Mouse (Mus musculus): Measurements from ENCODE around the gene Rftn2.

Gene Rftn2

GRCm38 (mm10) chr1:55226011-55226857 is at the start of gene Rftn2:
Gene Rftn2, minus strand, starts transcription at chr1:55226782.
- DNase-seq (ENCODE audit: extremely low read depth, low read depth) = no peak

- no peak for DNase-seq (ENCODE audit: extremely low read depth, low read depth)
Observed at GRCm38 (mm10) chr1:55265447-55265846, 38.9 kb upstream of the Rftn2 start.

- peak; percentile 89 for DNase-seq (ENCODE audit: extremely low read depth, low read depth)
Observed at GRCm38 (mm10) chr1:55264385-55264784, 37.8 kb upstream of the Rftn2 start.

- no peak for DNase-seq (ENCODE audit: extremely low read depth, low read depth)
Observed at GRCm38 (mm10) chr1:55246374-55246773, 19.8 kb upstream of the Rftn2 start.

- DNase-seq (ENCODE audit: extremely low read depth, low read depth) = peak; percentile 78
Observed at GRCm38 (mm10) chr1:55239237-55239636, 12.7 kb upstream of the Rftn2 start.

GRCm38 (mm10) chr1:55238496-55238895 is 11.9 kb upstream of the Rftn2 start:
- no peak for DNase-seq (ENCODE audit: extremely low read depth, low read depth)

- DNase-seq (ENCODE audit: extremely low read depth, low read depth) = no peak
Observed at GRCm38 (mm10) chr1:55237643-55238161, 11.1 kb upstream of the Rftn2 start.

GRCm38 (mm10) chr1:55236890-55237642 is 10.5 kb upstream of the Rftn2 start, which contains the start of gene Mars2:
Gene Mars2, plus strand, starts transcription at chr1:55237177.
- peak; percentile 89 for DNase-seq (ENCODE audit: extremely low read depth, low read depth)

- no peak for DNase-seq (ENCODE audit: extremely low read depth, low read depth)
Observed at GRCm38 (mm10) chr1:55236487-55236886, 9.9 kb upstream of the Rftn2 start.

GRCm38 (mm10) chr1:55234910-55235520 is 8.4 kb upstream of the Rftn2 start:
- DNase-seq (ENCODE audit: extremely low read depth, low read depth) = peak; percentile 44

GRCm38 (mm10) chr1:55228256-55228884 is 1.8 kb upstream of the Rftn2 start:
- DNase-seq (ENCODE audit: extremely low read depth, low read depth) = no peak

- no peak for DNase-seq (ENCODE audit: extremely low read depth, low read depth)
Observed at GRCm38 (mm10) chr1:55227376-55227775, 794 bp upstream of the Rftn2 start.

GRCm38 (mm10) chr1:55225398-55225797 is 1.2 kb downstream of the Rftn2 start:
- DNase-seq (ENCODE audit: extremely low read depth, low read depth) = no peak

GRCm38 (mm10) chr1:55224111-55224510 is 2.5 kb downstream of the Rftn2 start:
- DNase-seq (ENCODE audit: extremely low read depth, low read depth) = no peak

GRCm38 (mm10) chr1:55223026-55223425 is 3.6 kb downstream of the Rftn2 start:
- no peak for DNase-seq (ENCODE audit: extremely low read depth, low read depth)

- DNase-seq (ENCODE audit: extremely low read depth, low read depth) = no peak
Observed at GRCm38 (mm10) chr1:55221352-55221751, 5.2 kb downstream of the Rftn2 start.

- DNase-seq (ENCODE audit: extremely low read depth, low read depth) = no peak
Observed at GRCm38 (mm10) chr1:55217191-55217590, 9.4 kb downstream of the Rftn2 start.

- DNase-seq (ENCODE audit: extremely low read depth, low read depth) = peak; percentile 25
Observed at GRCm38 (mm10) chr1:55215185-55215813, 11.3 kb downstream of the Rftn2 start.

- DNase-seq (ENCODE audit: extremely low read depth, low read depth) = no peak
Observed at GRCm38 (mm10) chr1:55213936-55214335, 12.6 kb downstream of the Rftn2 start.

- no peak for DNase-seq (ENCODE audit: extremely low read depth, low read depth)
Observed at GRCm38 (mm10) chr1:55213475-55213874, 13.1 kb downstream of the Rftn2 start.

- DNase-seq (ENCODE audit: extremely low read depth, low read depth) = no peak
Observed at GRCm38 (mm10) chr1:55212771-55213170, 13.8 kb downstream of the Rftn2 start.
